Mouse (Mus musculus) telencephalon, adult 2 months (tissue): ENCODE data around the gene Psmb9.

ENCODE experiments used
- DNase-seq: peaks from one replicate; pipeline ENCODE4 v3.0.0-alpha.2; 2011; ENCODE audit warnings: low read depth, low spot score

Gene Psmb9

GRCm38 (mm10) chr17:34205746-34206176, 18.2 kb upstream of the Psmb9 start:
- no peak for DNase-seq

- DNase-seq: no peak
Measured at GRCm38 (mm10) chr17:34205021-34205745, 17.6 kb upstream of the Psmb9 start.

GRCm38 (mm10) chr17:34204303-34205010, 16.9 kb upstream of the Psmb9 start:
- no peak for DNase-seq

- no peak for DNase-seq
Measured at GRCm38 (mm10) chr17:34203444-34203843, 15.9 kb upstream of the Psmb9 start, which contains the start of gene Tap2. Gene Tap2, plus strand, starts transcription at chr17:34203527.

- DNase-seq: no peak
Measured at GRCm38 (mm10) chr17:34202760-34203442, 15.3 kb upstream of the Psmb9 start.

- DNase-seq: no peak
Measured at GRCm38 (mm10) chr17:34201506-34202055, 14.0 kb upstream of the Psmb9 start.

- no peak for DNase-seq
Measured at GRCm38 (mm10) chr17:34200772-34201505, 13.4 kb upstream of the Psmb9 start.

GRCm38 (mm10) chr17:34200047-34200446, 12.5 kb upstream of the Psmb9 start:
- no peak for DNase-seq

- no peak for DNase-seq
Measured at GRCm38 (mm10) chr17:34199050-34199619, 11.6 kb upstream of the Psmb9 start.

GRCm38 (mm10) chr17:34198521-34198912, 11.0 kb upstream of the Psmb9 start:
- DNase-seq: no peak

- DNase-seq: no peak
Measured at GRCm38 (mm10) chr17:34197904-34198520, 10.4 kb upstream of the Psmb9 start.

GRCm38 (mm10) chr17:34196941-34197894, 9.7 kb upstream of the Psmb9 start, which contains the start of gene Psmb8:
Gene Psmb8, plus strand, starts transcription at chr17:34197721.
- peak; percentile 67 for DNase-seq

- DNase-seq: no peak
Measured at GRCm38 (mm10) chr17:34196491-34196890, 8.9 kb upstream of the Psmb9 start.

GRCm38 (mm10) chr17:34194723-34195122, 7.2 kb upstream of the Psmb9 start:
- no peak for DNase-seq

GRCm38 (mm10) chr17:34193468-34193867, 5.9 kb upstream of the Psmb9 start:
- no peak for DNase-seq

GRCm38 (mm10) chr17:34192852-34193251, 5.3 kb upstream of the Psmb9 start:
- no peak for DNase-seq

- DNase-seq: no peak
Measured at GRCm38 (mm10) chr17:34188986-34189385, 1.4 kb upstream of the Psmb9 start.

- no peak for DNase-seq
Measured at GRCm38 (mm10) chr17:34188010-34188409, 446 bp upstream of the Psmb9 start.

- DNase-seq: no peak
Measured at GRCm38 (mm10) chr17:34186885-34187260, 691 bp downstream of the Psmb9 start.
